Mouse (Mus musculus) erythroblast, embryonic 14.5 days (primary cell): ENCODE results near the gene Afdn. TPM values are rescaled to one million over a fixed set of nuclear protein-coding genes. Genes with fewer than 3 reads are reported as not detected.

Source experiments
- H3K27me3 ChIP-seq: 2 replicates; pipeline ENCODE4 v1.6.1; 2012; ENCODE audit warnings: inconsistent platforms; ENCODE audit not compliant: control insufficient read depth
- H3K36me3 ChIP-seq: 2 replicates; pipeline ENCODE4 v1.6.1; 2012; ENCODE audit warnings: mild to moderate bottlenecking, inconsistent platforms; ENCODE audit not compliant: control insufficient read depth
- H3K4me1 ChIP-seq: 2 replicates; pipeline ENCODE4 v1.6.1; 2012; ENCODE audit warnings: inconsistent platforms; ENCODE audit not compliant: control insufficient read depth
- H3K4me3 ChIP-seq: replicated peaks from 2 replicates; pipeline ENCODE3; 2012; ENCODE audit warnings: moderate library complexity, mild to moderate bottlenecking, inconsistent platforms
- H3K9me3 ChIP-seq: 2 replicates; pipeline ENCODE4 v1.6.1; 2012; ENCODE audit warnings: low read length, inconsistent platforms, mixed read lengths; ENCODE audit not compliant: control insufficient read depth
- GATA1 ChIP-seq: IDR thresholded peaks from 2 replicates; pipeline ENCODE4 v1.6.1; 2012; ENCODE audit warnings: low read length, inconsistent platforms, mixed read lengths
- TAL1 ChIP-seq: IDR thresholded peaks from 3 replicates; pipeline ENCODE4 v1.6.1; 2012; ENCODE audit warnings: low read length, inconsistent platforms, mixed read lengths
- polyA plus RNA-seq: library from polyadenylated mRNA; stranded (reverse); fragments of >175 nt; gene quantifications from 2 replicates; pipeline ENCODE4 v1.2.3, GENCODE M21; 2012

The Afdn gene
- polyA plus RNA-seq, 1 experiment = not detected

DNA sequence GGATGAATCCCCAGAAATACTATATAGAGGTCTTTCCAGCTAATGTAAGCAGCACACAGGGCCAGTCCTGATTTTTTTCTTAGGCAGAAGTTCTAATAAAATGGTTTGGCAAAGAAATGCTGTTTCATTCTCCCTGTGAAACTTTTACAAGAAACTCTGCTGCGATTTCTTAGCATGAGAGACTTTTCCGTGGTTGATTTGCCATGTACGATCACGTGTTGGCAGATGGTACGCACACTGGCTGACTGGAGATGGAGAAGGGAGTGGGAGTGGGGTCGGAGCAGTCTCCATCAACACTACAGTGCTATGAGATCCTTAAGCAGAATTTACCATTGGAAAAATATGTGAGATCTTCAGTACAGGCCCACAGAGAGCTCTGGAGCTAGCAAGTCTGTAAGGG is 16.1 kb upstream of the Afdn start:
- H3K9me3 ChIP-seq = no peaks in the 10 kb centered on the region
- H3K4me3 ChIP-seq = no peak overlapping the region
- H3K36me3 ChIP-seq = no peaks in the 10 kb centered on the region
- TF ChIP-seq TAL1 = no peak
- no peak for TF ChIP-seq GATA1
- H3K4me1 ChIP-seq = no peaks in the 10 kb centered on the region
- H3K27me3 ChIP-seq = no peaks in the 10 kb centered on the region

DNA sequence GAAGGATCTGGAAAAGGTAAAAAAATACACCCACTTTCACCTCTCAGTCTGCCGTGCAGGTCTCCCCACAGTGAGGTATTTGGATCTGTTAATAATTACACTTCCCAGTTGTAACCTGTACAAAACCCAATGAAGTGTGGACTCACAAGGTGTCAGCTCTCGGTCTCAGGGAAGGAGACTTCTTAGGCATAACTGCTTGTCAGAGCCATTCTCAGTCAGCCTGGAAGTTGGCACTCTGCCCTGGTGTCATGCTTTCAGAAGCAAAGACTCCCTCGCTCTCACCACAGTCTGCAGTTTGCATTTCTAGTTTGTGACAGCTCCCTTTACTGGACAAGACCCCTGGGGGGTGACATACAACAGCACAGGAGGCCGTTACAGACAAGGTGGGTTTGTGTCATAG is 15.5 kb upstream of the Afdn start:
- H3K4me3 ChIP-seq = no peak overlapping the region
- TF ChIP-seq TAL1 (no peak), GATA1 (no peak)
- H3K27me3 ChIP-seq = no peaks in the 10 kb centered on the region
- H3K4me1 ChIP-seq = no peaks in the 10 kb centered on the region
- no peaks in the 10 kb centered on the region for H3K36me3 ChIP-seq
- no peaks in the 10 kb centered on the region for H3K9me3 ChIP-seq

DNA sequence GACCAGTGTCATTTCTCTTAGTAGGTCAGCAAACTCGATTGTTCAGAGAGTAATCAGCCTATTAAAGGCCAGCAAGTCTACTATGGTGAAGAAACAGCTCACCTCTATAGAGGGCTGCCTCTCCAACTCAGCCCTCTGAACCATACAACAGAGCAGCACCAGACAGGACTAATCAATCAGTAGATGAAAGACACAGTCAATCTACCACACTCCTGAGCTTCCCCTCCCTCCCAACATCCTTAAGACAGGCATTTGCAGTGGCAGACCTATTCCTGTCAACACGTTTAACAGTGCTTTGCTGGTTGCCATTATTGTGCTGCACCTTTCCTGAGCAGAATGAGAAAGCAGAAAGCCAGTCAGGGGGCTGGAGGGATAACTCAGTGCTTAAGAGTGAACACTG is 15.0 kb upstream of the Afdn start:
- no peak for TF ChIP-seq TAL1
- TF ChIP-seq GATA1 = no peak
- H3K4me1 ChIP-seq = no peaks in the 10 kb centered on the region
- H3K4me3 ChIP-seq = no peak overlapping the region
- H3K36me3 ChIP-seq = no peaks in the 10 kb centered on the region
- H3K9me3 ChIP-seq = no peaks in the 10 kb centered on the region
- no peaks in the 10 kb centered on the region for H3K27me3 ChIP-seq

DNA sequence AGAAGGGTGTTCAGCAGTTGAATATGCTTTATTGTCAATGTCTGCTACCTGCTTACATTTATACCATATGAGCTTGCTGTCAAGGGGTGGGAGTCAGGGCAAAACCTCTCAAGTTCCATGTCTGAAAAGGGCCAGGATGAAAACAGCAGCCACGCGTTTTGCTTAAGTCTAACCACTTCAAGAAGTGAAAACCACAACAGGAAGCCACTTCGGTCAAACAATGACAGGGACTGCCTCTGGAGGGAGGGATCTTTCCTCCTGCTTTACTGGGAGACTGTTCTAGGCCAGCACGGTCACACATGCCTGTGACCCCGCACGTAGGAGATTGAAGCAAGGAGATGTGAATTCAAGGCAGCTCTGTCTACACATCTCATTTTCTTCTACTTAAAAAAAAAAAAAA is 14.0 kb upstream of the Afdn start:
- Histone ChIP-seq H3K27me3 (no peaks in the 10 kb centered on the region), H3K36me3 (no peaks in the 10 kb centered on the region), H3K4me3 (no peak overlapping the region), H3K4me1 (no peaks in the 10 kb centered on the region), H3K9me3 (no peaks in the 10 kb centered on the region)
- TF ChIP-seq GATA1 (no peak), TAL1 (no peak)

DNA sequence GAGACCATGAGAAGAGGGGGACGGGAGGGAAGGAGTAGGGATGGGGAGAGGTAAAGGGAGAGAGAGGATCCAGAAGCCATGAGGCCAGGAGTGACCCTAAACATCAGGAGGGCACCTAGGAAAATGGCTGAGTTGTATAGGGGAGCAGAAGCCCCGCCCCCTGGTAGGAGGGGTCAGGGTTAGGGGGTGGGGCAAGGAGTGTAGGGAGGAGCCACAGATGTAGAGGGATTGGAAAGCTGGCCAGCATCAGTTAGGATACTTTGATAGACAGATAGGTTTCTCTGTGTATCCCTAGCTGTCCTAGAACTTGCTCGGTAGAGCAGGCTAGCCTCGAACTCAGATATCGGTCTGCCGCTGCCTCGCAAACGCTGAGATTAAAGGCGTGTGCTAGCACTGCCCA is 12.7 kb upstream of the Afdn start:
- no peak overlapping the region for H3K4me3 ChIP-seq
- no peaks in the 10 kb centered on the region for H3K36me3 ChIP-seq
- no peaks in the 10 kb centered on the region for H3K27me3 ChIP-seq
- no peaks in the 10 kb centered on the region for H3K4me1 ChIP-seq
- no peaks in the 10 kb centered on the region for H3K9me3 ChIP-seq
- TF ChIP-seq GATA1 (no peak), TAL1 (no peak)

DNA sequence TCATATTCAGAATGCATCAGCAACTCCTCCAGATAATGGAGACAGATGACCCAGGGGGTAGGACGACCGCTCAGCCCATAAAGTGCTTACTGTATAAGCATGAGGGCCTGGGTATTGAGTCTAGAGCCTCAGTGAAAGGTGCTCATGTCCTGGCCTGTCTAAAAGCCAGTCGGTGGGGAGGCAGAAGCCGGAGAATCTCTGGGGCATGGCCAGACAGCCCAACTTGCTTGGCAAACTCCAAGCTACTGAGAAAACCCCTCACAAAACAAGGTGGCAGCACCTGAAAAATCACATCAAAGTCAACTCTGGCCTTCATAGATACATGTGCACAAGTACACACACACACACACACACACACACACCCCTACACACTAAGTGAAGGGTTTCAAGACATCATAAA is 11.3 kb upstream of the Afdn start:
- H3K27me3 ChIP-seq = no peaks in the 10 kb centered on the region
- H3K4me3 ChIP-seq = no peak overlapping the region
- no peaks in the 10 kb centered on the region for H3K9me3 ChIP-seq
- no peaks in the 10 kb centered on the region for H3K4me1 ChIP-seq
- TF ChIP-seq TAL1 (no peak), GATA1 (no peak)
- H3K36me3 ChIP-seq = no peaks in the 10 kb centered on the region

DNA sequence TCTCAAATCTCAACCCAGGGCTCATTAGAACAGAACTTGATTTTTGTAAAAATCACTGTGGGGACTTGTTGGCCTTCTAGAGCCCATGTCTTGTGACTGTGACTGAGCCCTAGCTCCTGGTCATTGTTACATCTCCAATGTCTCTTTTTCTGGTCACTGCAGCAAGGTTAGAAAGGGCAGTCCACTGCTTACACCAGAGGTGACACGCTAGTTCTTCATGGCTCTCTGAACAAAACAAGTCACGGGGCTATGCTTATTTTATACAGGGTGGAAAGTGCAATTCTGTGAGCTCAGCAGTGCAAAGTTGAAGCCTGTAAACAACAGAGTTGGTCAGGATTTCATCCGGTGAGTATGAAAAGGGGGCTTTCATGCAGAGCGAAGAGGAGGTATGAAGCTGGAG is 6.4 kb upstream of the Afdn start:
- H3K36me3 ChIP-seq = no peaks in the 10 kb centered on the region
- TF ChIP-seq TAL1 (no peak), GATA1 (no peak)
- peaks cover 8% of the 10 kb centered on the region for H3K27me3 ChIP-seq
- no peak overlapping the region for H3K4me3 ChIP-seq
- H3K9me3 ChIP-seq = no peaks in the 10 kb centered on the region
- no peaks in the 10 kb centered on the region for H3K4me1 ChIP-seq

DNA sequence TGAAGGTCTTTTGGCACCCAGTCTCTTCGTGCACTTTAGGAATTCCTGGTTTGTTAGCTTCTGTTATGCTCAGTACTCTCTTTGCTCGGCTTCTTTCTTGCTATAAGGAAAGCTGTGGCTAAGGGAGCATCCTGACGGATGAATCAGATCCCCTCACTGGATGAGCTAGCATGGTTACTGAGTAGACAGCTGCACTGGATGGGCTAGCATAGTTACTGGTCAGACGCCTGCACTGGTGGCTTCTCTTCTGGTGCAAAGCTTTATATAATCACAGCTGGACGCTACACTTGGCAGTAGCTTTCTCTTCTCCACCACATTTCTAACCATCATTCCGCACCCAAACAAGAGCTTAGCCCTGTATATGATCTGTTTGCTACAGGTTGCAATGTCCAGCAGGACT is 5.4 kb upstream of the Afdn start:
- Histone ChIP-seq H3K27me3 (peaks cover 19% of the 10 kb centered on the region), H3K36me3 (no peaks in the 10 kb centered on the region), H3K4me3 (no peak overlapping the region), H3K9me3 (no peaks in the 10 kb centered on the region), H3K4me1 (no peaks in the 10 kb centered on the region)
- TF ChIP-seq GATA1 (no peak), TAL1 (no peak)

DNA sequence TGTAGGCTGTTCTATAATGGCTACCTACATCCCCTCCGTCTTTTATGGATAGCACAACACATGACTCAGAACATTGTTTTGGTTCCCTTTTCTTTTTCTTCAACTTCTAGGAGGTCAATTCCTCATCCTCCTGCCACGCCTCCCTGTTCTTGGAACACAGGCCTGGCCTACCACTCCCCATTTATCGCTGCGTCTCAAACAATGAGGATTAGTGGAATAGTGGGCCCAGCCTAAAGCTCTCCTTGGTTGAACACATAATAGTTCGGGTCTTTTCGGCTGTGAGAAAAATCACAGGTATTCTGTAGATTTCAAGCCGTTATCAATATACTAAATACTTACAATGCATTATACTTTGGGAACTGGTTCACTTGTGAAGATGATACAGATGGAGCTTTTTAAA is 1.8 kb upstream of the Afdn start:
- no peak for TF ChIP-seq TAL1
- TF ChIP-seq GATA1 = no peak

DNA sequence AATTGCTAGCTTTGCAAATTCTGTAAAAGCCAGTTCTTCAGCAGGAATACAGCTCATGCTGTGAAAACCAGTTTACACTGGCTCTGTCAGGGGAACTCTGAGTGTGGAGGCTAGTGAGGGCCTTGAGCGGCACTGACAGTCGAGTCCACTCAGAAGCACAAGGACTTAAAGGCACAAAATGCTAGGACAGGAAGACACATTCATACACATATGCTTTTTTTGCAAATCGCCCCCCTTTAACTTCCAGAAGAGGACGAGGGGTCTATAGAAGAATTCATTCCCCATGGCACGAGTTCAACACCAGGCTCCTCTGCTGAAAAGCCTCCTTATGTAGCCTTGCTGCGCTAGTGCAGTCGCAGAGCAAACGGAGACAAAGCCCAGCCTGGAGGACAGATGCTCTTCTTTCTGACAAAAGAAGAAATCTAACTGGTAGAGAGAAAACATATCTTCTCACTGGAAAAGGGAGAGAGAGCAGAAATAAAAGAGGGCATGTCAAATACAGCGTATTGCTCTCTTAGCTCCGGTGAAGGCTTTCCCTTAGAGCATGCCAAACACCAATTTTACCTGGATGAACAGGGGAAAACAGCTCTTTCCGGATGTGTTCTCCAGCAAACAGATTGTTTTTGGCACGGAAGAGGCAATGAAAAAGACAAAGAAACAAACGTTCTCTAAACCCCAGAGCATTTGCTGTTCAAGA is 1.0 kb upstream of the Afdn start:
- H3K27me3 ChIP-seq = peaks cover 50% of the 10 kb centered on the region
- H3K36me3 ChIP-seq = no peaks in the 10 kb centered on the region
- TF ChIP-seq TAL1 = no peak
- TF ChIP-seq GATA1 = no peak
- no peaks in the 10 kb centered on the region for H3K4me1 ChIP-seq
- no peaks in the 10 kb centered on the region for H3K9me3 ChIP-seq
- peak overlapping the region; percentile 51 for H3K4me3 ChIP-seq

More for the DNA sequence above, 1.8 kb upstream of the Afdn start:
- Histone ChIP-seq H3K4me3 (no peak overlapping the region), H3K9me3 (no peaks in the 10 kb centered on the region), H3K27me3 (peaks cover 50% of the 10 kb centered on the region), H3K4me1 (no peaks in the 10 kb centered on the region), H3K36me3 (no peaks in the 10 kb centered on the region)
